Mouse (Mus musculus): ENCODE data around the gene Ggct. TPM values are rescaled to one million over a fixed set of nuclear protein-coding genes. Genes with fewer than 3 reads are reported as not detected.

Gene Ggct
- 3.7 and 5.4 TPM in 2 replicates for polyA plus RNA-seq (2012; rRNA removed)

DNA sequence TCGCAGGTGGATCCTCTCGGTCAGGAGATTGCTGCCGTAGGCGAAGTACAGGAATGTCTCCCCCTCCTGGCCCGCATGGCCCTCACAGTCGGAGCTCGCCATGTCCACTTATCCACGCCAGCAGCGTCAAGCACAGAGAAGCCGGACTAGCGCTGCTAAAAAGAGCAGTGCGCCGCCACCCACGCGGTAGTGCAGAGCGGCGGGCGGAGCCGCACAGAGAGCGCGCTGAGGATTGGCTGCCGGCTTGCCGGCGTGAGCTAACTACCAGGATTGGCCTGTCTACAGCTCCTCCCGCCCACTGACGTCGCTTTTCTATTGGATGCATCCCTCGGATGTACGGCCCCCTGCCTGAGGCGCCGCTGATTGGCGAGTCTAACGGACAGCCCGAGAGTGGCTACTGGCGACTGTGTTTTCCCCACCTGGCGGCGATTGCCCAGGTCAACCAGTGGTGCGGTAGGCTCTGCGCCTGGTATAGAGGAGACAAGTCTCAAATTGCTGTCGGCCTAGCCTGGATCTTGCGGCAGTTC is at the start of gene Ggct:
Gene Ggct, minus strand, starts transcription at position 217 of the 527 bp plus-strand sequence.
- TF ChIP-seq POLR2A (IDR thresholded peaks at IDR 0.05; ENCODE audit: borderline replicate concordance, extremely low read depth, insufficient read depth, insufficient read length, poor library complexity, severe bottlenecking) = peak; percentile 27; the same call in 1 of the 2 replicates
- peak; percentile 67 for TF ChIP-seq CTCF (IDR thresholded peaks at IDR 0.05; ENCODE audit: borderline replicate concordance, extremely low read depth, insufficient read depth, insufficient read length)
- peak; percentile 99 for DNase-seq (ENCODE audit: low read depth)

DNA sequence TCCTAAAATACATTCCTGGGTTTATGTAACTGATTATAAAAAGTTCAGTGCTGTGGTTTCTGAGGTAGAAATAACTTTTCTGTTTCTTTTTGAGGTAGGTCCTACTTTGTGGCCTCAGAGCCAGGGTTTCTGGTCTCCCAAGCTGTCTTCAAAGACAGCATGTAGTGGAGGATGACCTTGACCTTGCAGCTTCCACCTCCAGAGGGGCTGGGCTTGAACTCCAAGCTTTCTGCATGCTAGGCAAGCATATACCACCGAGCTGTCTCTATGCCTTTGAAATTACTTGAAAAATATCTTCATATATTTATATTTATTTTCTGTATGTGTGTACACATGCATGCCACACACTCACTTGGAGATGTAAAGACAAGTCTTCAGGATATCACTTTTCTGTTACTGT is 47.3 kb upstream of the Ggct start:
- no peak for TF ChIP-seq POLR2A (IDR thresholded peaks at IDR 0.05; ENCODE audit: borderline replicate concordance, extremely low read depth, insufficient read depth, insufficient read length, poor library complexity, severe bottlenecking)
- no peak for TF ChIP-seq CTCF (IDR thresholded peaks at IDR 0.05; ENCODE audit: borderline replicate concordance, extremely low read depth, insufficient read depth, insufficient read length)
- no peak for DNase-seq (ENCODE audit: low read depth)

DNA sequence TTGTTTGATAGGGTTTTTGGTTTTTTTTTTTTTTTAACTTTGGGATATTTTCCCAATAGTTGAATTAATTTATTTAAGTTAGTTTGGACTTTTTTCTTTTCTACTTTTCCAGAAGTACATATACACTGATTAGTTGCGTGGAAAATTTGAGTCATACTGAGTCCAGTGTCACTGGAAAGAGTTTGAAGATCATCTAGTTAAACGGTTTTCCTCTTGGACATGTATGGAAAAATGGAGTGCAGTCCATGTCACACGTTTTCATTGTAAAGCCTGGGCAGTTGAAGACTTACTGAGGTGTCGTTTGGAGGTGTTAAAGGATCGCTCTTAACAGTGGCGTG is 46.7 kb upstream of the Ggct start:
- no peak for TF ChIP-seq POLR2A (IDR thresholded peaks at IDR 0.05; ENCODE audit: borderline replicate concordance, extremely low read depth, insufficient read depth, insufficient read length, poor library complexity, severe bottlenecking)
- TF ChIP-seq CTCF (IDR thresholded peaks at IDR 0.05; ENCODE audit: borderline replicate concordance, extremely low read depth, insufficient read depth, insufficient read length) = no peak
- DNase-seq (ENCODE audit: low read depth) = no peak

GRCm38 (mm10) chr6:55038671-55039445 is 46.1 kb upstream of the Ggct start:
- no peak for TF ChIP-seq CTCF (IDR thresholded peaks at IDR 0.05; ENCODE audit: borderline replicate concordance, extremely low read depth, insufficient read depth, insufficient read length)
- TF ChIP-seq POLR2A (IDR thresholded peaks at IDR 0.05; ENCODE audit: borderline replicate concordance, extremely low read depth, insufficient read depth, insufficient read length, poor library complexity, severe bottlenecking) = no peak
- peak; percentile 60 for DNase-seq (ENCODE audit: low read depth)

DNA sequence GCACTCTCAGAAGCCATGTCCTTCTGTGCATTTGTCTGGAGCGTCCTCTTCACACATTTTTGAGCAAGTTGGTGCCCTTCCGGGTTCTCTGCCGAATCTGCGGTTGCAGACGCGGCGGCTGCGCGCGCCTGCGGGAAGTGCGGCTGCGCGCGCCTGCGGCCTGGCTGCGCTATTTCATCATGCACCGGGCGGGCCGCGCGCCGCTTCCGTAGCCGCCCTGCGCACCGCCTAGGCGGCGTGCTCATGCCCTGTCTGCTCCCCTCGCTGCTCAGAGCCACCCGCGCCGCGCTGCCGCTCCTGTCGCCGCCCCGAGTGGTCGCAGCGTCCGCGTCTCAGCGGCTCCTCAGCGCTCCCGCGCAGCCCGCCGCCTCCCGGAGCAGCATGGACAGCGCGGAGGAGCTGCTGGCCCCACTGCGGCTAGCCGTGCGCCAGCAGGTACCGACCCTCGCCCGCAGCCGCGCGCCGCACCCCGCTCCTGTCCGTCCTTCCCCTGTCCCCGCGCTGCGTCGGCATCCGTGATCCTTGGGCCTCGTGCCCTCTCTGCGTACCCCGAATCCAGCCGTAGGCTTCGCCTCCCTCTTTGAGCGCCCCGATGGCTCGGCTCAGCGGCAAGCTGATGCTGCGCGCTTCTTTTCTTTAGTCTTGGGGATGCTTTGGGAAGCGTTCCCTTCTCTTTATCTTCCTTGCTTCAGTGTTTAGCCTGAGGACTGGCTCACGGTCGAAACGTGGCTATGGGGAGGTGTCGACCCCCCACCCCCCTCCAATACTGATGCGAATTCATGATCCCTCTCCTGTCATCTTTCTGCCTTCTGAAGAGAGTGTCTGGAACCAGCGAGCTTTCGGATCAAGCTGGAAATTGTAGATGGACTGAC is 45.3 kb upstream of the Ggct start, which contains the start of gene Gars:
Gene Gars, plus strand, starts transcription at position 209 of the 872 bp plus-strand sequence.
- DNase-seq (ENCODE audit: low read depth) = peak; percentile 97
- TF ChIP-seq CTCF (IDR thresholded peaks at IDR 0.05; ENCODE audit: borderline replicate concordance, extremely low read depth, insufficient read depth, insufficient read length) (no peak), POLR2A (IDR thresholded peaks at IDR 0.05; ENCODE audit: borderline replicate concordance, extremely low read depth, insufficient read depth, insufficient read length, poor library complexity, severe bottlenecking) (peak; percentile 85)

GRCm38 (mm10) chr6:55036731-55037130 is 44.0 kb upstream of the Ggct start:
- TF ChIP-seq CTCF (IDR thresholded peaks at IDR 0.05; ENCODE audit: borderline replicate concordance, extremely low read depth, insufficient read depth, insufficient read length) = no peak
- no peak for TF ChIP-seq POLR2A (IDR thresholded peaks at IDR 0.05; ENCODE audit: borderline replicate concordance, extremely low read depth, insufficient read depth, insufficient read length, poor library complexity, severe bottlenecking)
- no peak for DNase-seq (ENCODE audit: low read depth)

- peak; percentile 42 for DNase-seq (ENCODE audit: low read depth)
- no peak for TF ChIP-seq CTCF (IDR thresholded peaks at IDR 0.05; ENCODE audit: borderline replicate concordance, extremely low read depth, insufficient read depth, insufficient read length)
- no peak for TF ChIP-seq POLR2A (IDR thresholded peaks at IDR 0.05; ENCODE audit: borderline replicate concordance, extremely low read depth, insufficient read depth, insufficient read length, poor library complexity, severe bottlenecking)
Measured at GRCm38 (mm10) chr6:55027642-55028041, 34.9 kb upstream of the Ggct start.

DNA sequence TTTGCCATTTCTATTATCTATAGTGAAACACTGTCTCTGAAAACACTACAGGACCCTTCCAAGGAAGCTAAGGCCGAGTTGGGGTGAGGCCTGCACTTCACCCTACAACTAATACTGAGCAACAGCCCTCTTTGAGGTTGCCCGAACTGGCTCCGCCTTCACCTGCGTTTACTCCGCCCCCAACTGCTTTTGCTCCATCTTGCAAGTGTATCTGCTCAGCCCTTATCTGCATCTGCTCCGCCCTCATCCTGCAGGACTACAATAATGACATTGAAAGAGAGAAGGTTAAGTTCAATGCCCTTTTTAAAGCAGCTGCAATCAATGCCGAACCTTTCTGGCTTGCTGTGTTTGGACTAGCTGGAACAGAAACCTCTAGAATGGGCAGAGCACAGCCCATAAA is 29.1 kb upstream of the Ggct start:
- no peak for DNase-seq (ENCODE audit: low read depth)
- TF ChIP-seq CTCF (IDR thresholded peaks at IDR 0.05; ENCODE audit: borderline replicate concordance, extremely low read depth, insufficient read depth, insufficient read length) (no peak), POLR2A (IDR thresholded peaks at IDR 0.05; ENCODE audit: borderline replicate concordance, extremely low read depth, insufficient read depth, insufficient read length, poor library complexity, severe bottlenecking) (no peak)

GRCm38 (mm10) chr6:55018417-55018816 is 25.7 kb upstream of the Ggct start:
- DNase-seq (ENCODE audit: low read depth) = no peak
- TF ChIP-seq CTCF (IDR thresholded peaks at IDR 0.05; ENCODE audit: borderline replicate concordance, extremely low read depth, insufficient read depth, insufficient read length) = no peak
- TF ChIP-seq POLR2A (IDR thresholded peaks at IDR 0.05; ENCODE audit: borderline replicate concordance, extremely low read depth, insufficient read depth, insufficient read length, poor library complexity, severe bottlenecking) = no peak

GRCm38 (mm10) chr6:55016710-55017583 is 24.2 kb upstream of the Ggct start:
- peak; percentile 88 for TF ChIP-seq CTCF (IDR thresholded peaks at IDR 0.05; ENCODE audit: borderline replicate concordance, extremely low read depth, insufficient read depth, insufficient read length)
- TF ChIP-seq POLR2A (IDR thresholded peaks at IDR 0.05; ENCODE audit: borderline replicate concordance, extremely low read depth, insufficient read depth, insufficient read length, poor library complexity, severe bottlenecking) = no peak
- peak; percentile 93 for DNase-seq (ENCODE audit: low read depth)
